Mouse (Mus musculus): Measurements from ENCODE around the gene Pcid2.
A peak's percentile ranks its signal among the peaks of the same experiment; 100 is the strongest.
"Not testable (repeated sequence)": the region's sequence is repeated elsewhere in the genome, so short reads cannot be mapped to it uniquely, and the experiment has no call there.

The Pcid2 gene

GRCm38 (mm10) chr8:13077542-13077941 is 27.7 kb downstream of the Pcid2 start:
- peak; percentile 14 for DNase-seq (ENCODE audit: low read depth, low spot score)

- not testable (repeated sequence) for DNase-seq (ENCODE audit: low read depth, low spot score)
These were observed 29.7 kb downstream of the Pcid2 start for GRCm38 (mm10) chr8:13075579-13075978.

- no peak for DNase-seq (ENCODE audit: low read depth, low spot score)
These were observed 30.2 kb downstream of the Pcid2 start for GRCm38 (mm10) chr8:13075044-13075443.

GRCm38 (mm10) chr8:13073255-13073654 is 32.0 kb downstream of the Pcid2 start:
- DNase-seq (ENCODE audit: low read depth, low spot score): no peak

GRCm38 (mm10) chr8:13063112-13063511 is 42.1 kb downstream of the Pcid2 start:
- DNase-seq (ENCODE audit: low read depth, low spot score): no peak

GRCm38 (mm10) chr8:13060441-13061150 is 44.7 kb downstream of the Pcid2 start, which contains the start of gene Proz:
Gene Proz (plus strand): TSS chr8:13060914.
- DNase-seq (ENCODE audit: low read depth, low spot score): no peak

GRCm38 (mm10) chr8:13057351-13057750 is 47.9 kb downstream of the Pcid2 start:
- DNase-seq (ENCODE audit: low read depth, low spot score): no peak

- peak; percentile 75 for DNase-seq (ENCODE audit: low read depth, low spot score)
These were observed 54.7 kb downstream of the Pcid2 start for GRCm38 (mm10) chr8:13050550-13050949.

GRCm38 (mm10) chr8:13047652-13048051 is 57.6 kb downstream of the Pcid2 start:
- no peak for DNase-seq (ENCODE audit: low read depth, low spot score)

- no peak for DNase-seq (ENCODE audit: low read depth, low spot score)
These were observed 63.8 kb downstream of the Pcid2 start for GRCm38 (mm10) chr8:13041459-13041858.

- DNase-seq (ENCODE audit: low read depth, low spot score): no peak
These were observed 66.2 kb downstream of the Pcid2 start for GRCm38 (mm10) chr8:13039054-13039453.

GRCm38 (mm10) chr8:13037569-13037968 is 67.7 kb downstream of the Pcid2 start:
- DNase-seq (ENCODE audit: low read depth, low spot score): no peak

- no peak for DNase-seq (ENCODE audit: low read depth, low spot score)
These were observed 68.2 kb downstream of the Pcid2 start, which contains the start of gene F10 for GRCm38 (mm10) chr8:13037015-13037414. Gene F10 (plus strand): TSS chr8:13037308.

- no peak for DNase-seq (ENCODE audit: low read depth, low spot score)
These were observed 68.9 kb downstream of the Pcid2 start for GRCm38 (mm10) chr8:13036346-13036812.

GRCm38 (mm10) chr8:13028482-13028881 is 76.8 kb downstream of the Pcid2 start:
- DNase-seq (ENCODE audit: low read depth, low spot score): no peak

GRCm38 (mm10) chr8:13027615-13028014 is 77.6 kb downstream of the Pcid2 start:
- no peak for DNase-seq (ENCODE audit: low read depth, low spot score)

Measured in R1 (cell line).